Mouse (Mus musculus) adipocyte (in vitro differentiated cells): ENCODE results near the gene Cttn.

ENCODE experiments used
- DNase-seq: peaks from one replicate; pipeline ENCODE4 v3.0.0-alpha.2; 2016; ENCODE audit warnings: low spot score

Cttn gene

GRCm38 (mm10) chr7:144391727-144392126 is 79.1 kb downstream of the Cttn start:
- no peak for DNase-seq

- DNase-seq = no peak
Measured at GRCm38 (mm10) chr7:144390676-144391075, 80.1 kb downstream of the Cttn start.

DNA sequence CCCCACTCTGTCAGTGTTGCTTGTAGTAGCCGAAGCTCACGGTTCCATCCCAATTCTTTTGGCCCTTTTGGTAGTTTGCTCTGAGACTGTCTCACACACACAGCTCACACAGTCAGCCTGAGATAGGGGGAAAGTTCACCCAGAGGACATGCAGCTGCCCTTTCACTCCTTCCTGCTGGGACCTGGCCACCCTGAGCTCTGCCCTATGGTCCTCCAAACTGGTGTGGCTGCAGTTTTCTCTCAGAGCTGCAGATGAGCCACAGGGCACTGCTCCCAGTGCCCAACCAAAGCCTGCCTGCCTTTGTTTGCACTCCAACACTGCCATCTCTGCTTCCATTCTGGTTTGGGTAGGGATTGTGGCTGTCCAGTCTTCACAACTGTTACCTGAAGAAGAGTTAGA is 81.1 kb downstream of the Cttn start:
- DNase-seq = no peak

- DNase-seq = no peak
Measured at GRCm38 (mm10) chr7:144387537-144387936, 83.3 kb downstream of the Cttn start.
